Mouse (Mus musculus) limb, embryonic 13.5 days (tissue): ENCODE data around the gene Fam222a. TPM values are rescaled to one million over a fixed set of nuclear protein-coding genes. Genes with fewer than 3 reads are reported as not detected.

Source experiments
- ATAC-seq: fragments of 200-750 bp; cut with Nextera tagmentation; 2 replicates; pipeline ENCODE4 v1.8.0; 2017; ENCODE audit warnings: low read depth, moderate number of reproducible peaks, moderate TSS enrichment; ENCODE audit not compliant: low FRiP score
- H3K27ac ChIP-seq: fragments of 300-500 bp; sonication (generic); 2 replicates; pipeline ENCODE4 v1.5.1; 2015; ENCODE audit warnings: inconsistent platforms, mild to moderate bottlenecking, moderate library complexity
- H3K27me3 ChIP-seq: fragments of 300-500 bp; sonication (generic); 2 replicates; pipeline ENCODE4 v1.6.1; 2015; ENCODE audit warnings: mild to moderate bottlenecking, inconsistent platforms
- H3K36me3 ChIP-seq: fragments of 300-500 bp; sonication (generic); 2 replicates; pipeline ENCODE4 v1.6.1; 2015; ENCODE audit warnings: inconsistent platforms, mild to moderate bottlenecking, moderate library complexity
- H3K4me1 ChIP-seq: fragments of 300-500 bp; sonication (generic); 2 replicates; pipeline ENCODE4 v1.6.1; 2015; ENCODE audit warnings: inconsistent platforms
- H3K4me2 ChIP-seq: fragments of 300-500 bp; sonication (generic); replicated peaks from 2 replicates; pipeline ENCODE4 v1.6.1; 2015; ENCODE audit warnings: inconsistent platforms, mild to moderate bottlenecking, moderate library complexity
- H3K4me3 ChIP-seq: fragments of 300-500 bp; sonication (generic); 2 replicates; pipeline ENCODE4 v1.5.1; 2015; ENCODE audit warnings: moderate library complexity, mild to moderate bottlenecking, inconsistent platforms
- H3K9ac ChIP-seq: fragments of 300-500 bp; sonication (generic); 2 replicates; pipeline ENCODE4 v1.6.1; 2015; ENCODE audit warnings: mild to moderate bottlenecking, inconsistent platforms
- H3K9me3 ChIP-seq: fragments of 300-500 bp; sonication (generic); 2 replicates; pipeline ENCODE4 v1.6.1; 2016; ENCODE audit warnings: inconsistent platforms
- WGBS: fragments of 180-500 bp; shearing (Covaris S2); methylation state at CpG from one replicate; pipeline ENCODE4 v1.1.7; 2015; 5-methylcytosine and 5-hydroxymethylcytosine counted together
- polyA plus RNA-seq: library from polyadenylated mRNA; unstranded; fragments of >200 nt; fragmentation: Nextera tagmentation; extraction: Ambion mirVana; gene quantifications from 2 replicates; pipeline ENCODE4 v1.2.1, GENCODE M21; 2015

The Fam222a gene
- polyA plus RNA-seq, 1 experiment from 2014 or later = 0.69 TPM

DNA sequence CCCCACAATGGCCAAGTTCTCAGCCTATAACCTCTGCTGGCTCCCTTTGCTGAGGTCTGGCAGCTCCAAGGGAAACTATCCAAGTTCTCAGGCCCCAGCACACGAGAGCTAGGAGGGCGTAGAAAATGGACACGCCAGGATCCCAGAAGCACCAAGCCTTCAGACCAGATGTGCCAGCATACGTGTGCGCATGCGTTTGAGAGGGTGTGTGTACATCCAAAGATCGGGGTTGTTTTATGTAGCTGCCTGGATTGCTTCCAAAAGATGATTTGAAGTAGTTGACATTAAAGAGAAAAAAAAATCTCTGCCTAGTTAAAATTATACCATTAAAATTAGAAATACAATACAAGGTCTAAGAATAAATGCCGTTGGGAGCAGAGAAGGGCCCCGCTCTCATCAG, 22.7 kb upstream of the Fam222a start:
- H3K9ac ChIP-seq = no peak overlapping the region
- H3K27ac ChIP-seq = no peak overlapping the region
- no peak overlapping the region for H3K4me3 ChIP-seq
- no peak overlapping the region for H3K4me2 ChIP-seq
- 68% methylated on average over 9 of the region's 9 CpGs for WGBS
- no peak for ATAC-seq
- H3K27me3 ChIP-seq = no peaks in the 10 kb centered on the region
- H3K4me1 ChIP-seq = peaks cover 18% of the 10 kb centered on the region
- H3K36me3 ChIP-seq = no peaks in the 10 kb centered on the region
- H3K9me3 ChIP-seq = 0 out of 2 replicates have a peak, but pooled peaks cover 3% of the 10 kb centered on the region

DNA sequence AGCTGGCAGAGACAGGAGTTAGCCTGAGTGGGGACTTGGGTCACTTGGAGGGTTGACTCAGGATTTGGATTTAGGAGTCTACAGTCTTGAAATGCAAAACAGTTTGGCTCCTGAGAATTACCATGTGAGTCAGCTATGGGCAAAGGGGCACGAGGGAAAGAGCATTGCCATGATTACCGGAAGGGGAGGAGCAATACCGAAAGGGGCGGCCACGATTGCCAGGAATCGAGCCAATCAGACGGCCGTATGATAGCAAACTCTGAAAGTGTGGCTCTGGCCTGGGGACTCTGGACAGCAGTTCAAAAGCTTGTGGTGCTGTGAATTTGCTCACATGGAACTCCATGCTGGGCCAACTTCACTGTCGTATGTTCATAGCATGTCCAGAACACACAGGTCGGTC, 18.8 kb upstream of the Fam222a start:
- 94% methylated on average over 10 of the region's 10 CpGs for WGBS
- Histone ChIP-seq H3K4me3 (no peak overlapping the region), H3K27ac (no peak overlapping the region), H3K36me3 (no peaks in the 10 kb centered on the region), H3K4me2 (no peak overlapping the region), H3K9ac (no peak overlapping the region), H3K4me1 (peaks cover 24% of the 10 kb centered on the region), H3K27me3 (0 out of 2 replicates have a peak, but pooled peaks cover 3% of the 10 kb centered on the region), H3K9me3 (no peaks in the 10 kb centered on the region)
- ATAC-seq = no peak

DNA sequence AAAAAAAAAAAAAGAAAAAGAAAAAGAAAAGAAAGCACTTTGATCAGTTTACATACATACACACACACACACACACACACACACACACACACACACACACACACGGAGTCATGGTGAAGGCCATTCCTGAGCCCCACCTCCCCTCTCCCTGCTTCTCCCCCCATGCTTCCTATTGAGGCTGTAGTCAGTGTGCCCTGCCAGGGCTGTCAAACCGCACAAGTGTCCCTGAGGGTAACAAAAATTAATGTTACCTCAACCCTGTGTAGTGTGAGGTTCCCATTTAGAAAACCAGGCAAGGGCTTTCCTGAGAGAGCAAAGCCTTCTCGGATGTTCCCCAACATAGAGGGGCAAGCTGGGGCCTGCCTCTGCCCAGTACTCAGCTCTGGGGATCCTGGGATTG, 18.0 kb upstream of the Fam222a start:
- 32% methylated on average over 3 of the region's 3 CpGs for WGBS
- no peak overlapping the region for H3K4me3 ChIP-seq
- H3K27ac ChIP-seq = no peak overlapping the region; the same call in 1 of the 2 replicates
- H3K36me3 ChIP-seq = no peaks in the 10 kb centered on the region
- H3K9me3 ChIP-seq = 0 out of 2 replicates have a peak, but pooled peaks cover under 1% of the 10 kb centered on the region
- no peak for ATAC-seq
- peaks cover 24% of the 10 kb centered on the region for H3K4me1 ChIP-seq
- 0 out of 2 replicates have a peak, but pooled peaks cover 3% of the 10 kb centered on the region for H3K27me3 ChIP-seq
- no peak overlapping the region for H3K9ac ChIP-seq
- no peak overlapping the region for H3K4me2 ChIP-seq

DNA sequence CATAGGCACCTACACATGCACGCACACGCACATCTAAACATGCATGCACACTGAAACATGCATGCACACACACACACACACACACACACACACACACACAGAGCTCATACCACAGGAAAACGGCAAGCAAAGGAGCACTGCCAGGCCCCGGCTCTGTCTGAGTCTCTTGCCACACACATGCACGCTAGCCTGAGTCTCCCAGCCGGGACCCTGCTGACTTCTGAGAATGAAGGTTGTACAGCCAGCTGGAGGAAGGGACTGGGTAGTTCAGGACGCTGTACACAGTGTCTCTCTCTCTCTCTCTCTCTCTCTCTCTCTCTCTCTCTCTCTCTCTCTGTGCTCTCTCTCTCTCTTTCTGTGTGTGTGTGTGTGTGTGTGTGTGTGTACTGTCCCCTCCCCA, 17.4 kb upstream of the Fam222a start:
- H3K4me1 ChIP-seq = peaks cover 24% of the 10 kb centered on the region
- 0 out of 2 replicates have a peak, but pooled peaks cover 3% of the 10 kb centered on the region for H3K27me3 ChIP-seq
- H3K36me3 ChIP-seq = no peaks in the 10 kb centered on the region
- H3K4me2 ChIP-seq = no peak overlapping the region
- no peak for ATAC-seq
- H3K9ac ChIP-seq = no peak overlapping the region
- peaks cover 7% of the 10 kb centered on the region for H3K9me3 ChIP-seq
- 29% methylated on average over 7 of the region's 7 CpGs for WGBS
- no peak overlapping the region for H3K4me3 ChIP-seq
- H3K27ac ChIP-seq = no peak overlapping the region; the same call in 1 of the 2 replicates

DNA sequence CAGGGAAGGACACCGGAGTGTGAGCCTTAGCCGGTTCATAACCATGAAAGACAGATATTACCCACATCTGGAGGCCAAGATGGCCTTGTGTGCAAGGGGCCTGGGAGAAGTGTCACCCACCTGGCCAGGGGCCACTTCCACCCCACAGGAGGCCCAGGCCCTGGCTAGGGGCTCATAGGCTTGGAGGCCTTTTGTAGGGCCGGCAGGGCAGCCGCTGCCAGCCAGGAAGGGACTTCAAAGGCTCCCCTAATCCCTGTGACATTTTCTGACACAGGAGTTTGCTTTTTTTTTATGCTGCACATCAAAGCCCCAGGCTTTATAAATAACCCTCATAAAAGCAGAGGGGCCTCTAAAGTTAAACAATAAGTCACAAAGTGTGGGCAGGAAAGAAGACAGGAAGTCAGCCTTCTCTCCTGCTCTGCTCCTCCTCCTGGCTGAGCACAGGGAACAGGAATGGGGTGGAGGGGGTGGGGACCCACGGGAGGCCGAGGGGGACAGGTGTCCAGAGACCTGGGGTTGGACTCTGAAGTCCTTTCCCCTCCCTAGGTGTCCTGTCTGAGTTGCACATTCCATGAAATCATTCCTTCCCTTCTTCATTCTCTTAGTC, 16.8 kb upstream of the Fam222a start:
- 0 out of 2 replicates have a peak, but pooled peaks cover 3% of the 10 kb centered on the region for H3K27me3 ChIP-seq
- 7% methylated on average over 6 of the region's 6 CpGs for WGBS
- H3K4me2 ChIP-seq = no peak overlapping the region
- no peak; the same call in 1 of the 2 replicates for ATAC-seq
- peaks cover 24% of the 10 kb centered on the region for H3K4me1 ChIP-seq
- no peak overlapping the region for H3K4me3 ChIP-seq
- no peak overlapping the region for H3K9ac ChIP-seq
- peaks cover 7% of the 10 kb centered on the region for H3K9me3 ChIP-seq
- no peak overlapping the region for H3K27ac ChIP-seq
- no peaks in the 10 kb centered on the region for H3K36me3 ChIP-seq

DNA sequence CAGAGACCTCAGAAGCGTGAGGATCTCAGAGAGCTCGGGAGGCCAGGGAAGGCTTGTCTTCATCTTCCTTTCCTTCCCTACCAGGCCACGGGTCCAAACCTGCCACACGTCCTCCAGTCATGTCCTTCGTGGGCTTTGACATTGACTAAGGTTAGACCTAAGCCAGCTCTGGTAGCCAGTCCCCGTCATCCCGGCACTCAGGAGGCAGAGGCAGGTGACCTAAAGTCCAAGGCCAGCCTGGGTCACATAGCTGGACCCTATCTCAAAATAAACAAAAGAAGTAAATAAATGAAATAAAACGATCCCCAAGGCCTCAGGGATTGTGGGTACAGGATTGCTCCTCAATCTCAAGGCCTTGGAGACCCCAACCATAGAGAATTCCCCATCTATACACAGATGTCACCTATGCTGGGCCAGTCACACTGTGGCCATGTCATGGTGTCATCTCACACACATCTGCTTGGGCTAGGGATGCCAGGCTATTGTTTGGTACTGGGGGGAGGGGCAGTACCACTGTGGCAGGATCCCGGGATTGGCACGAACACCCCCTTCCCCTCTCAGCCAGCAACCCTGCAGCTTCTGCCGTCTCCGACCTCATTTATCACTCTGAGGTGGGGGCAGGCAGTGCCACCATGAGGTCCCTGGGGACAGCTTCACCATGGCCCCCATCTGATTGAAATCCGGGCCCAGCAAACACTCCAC, 15.2 kb upstream of the Fam222a start:
- Histone ChIP-seq H3K27ac (no peak overlapping the region), H3K9me3 (peaks cover 7% of the 10 kb centered on the region), H3K4me3 (no peak overlapping the region), H3K9ac (no peak overlapping the region), H3K36me3 (no peaks in the 10 kb centered on the region), H3K27me3 (0 out of 2 replicates have a peak, but pooled peaks cover 3% of the 10 kb centered on the region), H3K4me2 (no peak overlapping the region), H3K4me1 (peaks cover 27% of the 10 kb centered on the region)
- WGBS = 58% methylated on average over 13 of the region's 13 CpGs
- no peak for ATAC-seq

DNA sequence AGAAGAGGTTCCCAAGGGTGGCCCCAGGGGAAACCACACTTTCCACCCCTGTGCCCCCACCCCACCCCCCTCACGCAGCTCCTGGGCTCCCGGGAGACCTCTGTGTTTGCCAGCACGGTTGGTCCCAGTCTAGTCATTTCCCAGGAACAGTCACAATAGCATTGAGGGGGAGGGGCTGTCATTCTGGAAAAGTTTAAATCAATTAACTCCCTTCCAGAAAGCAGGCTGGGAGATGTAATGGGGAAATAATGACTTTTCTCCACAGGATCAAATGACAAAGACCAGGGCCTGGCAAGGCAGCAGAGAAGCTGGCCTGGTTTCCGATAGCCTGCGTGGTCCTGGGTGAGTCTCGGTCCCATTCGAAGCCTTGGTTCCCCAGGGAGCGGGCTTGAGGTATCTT, 14.1 kb upstream of the Fam222a start:
- peaks cover 7% of the 10 kb centered on the region for H3K9me3 ChIP-seq
- 30% methylated on average over 8 of the region's 8 CpGs for WGBS
- H3K4me3 ChIP-seq = no peak overlapping the region
- ATAC-seq = no peak
- no peak overlapping the region for H3K4me2 ChIP-seq
- H3K9ac ChIP-seq = no peak overlapping the region
- 0 out of 2 replicates have a peak, but pooled peaks cover 3% of the 10 kb centered on the region for H3K27me3 ChIP-seq
- H3K27ac ChIP-seq = no peak overlapping the region
- H3K4me1 ChIP-seq = peaks cover 37% of the 10 kb centered on the region
- H3K36me3 ChIP-seq = no peaks in the 10 kb centered on the region

DNA sequence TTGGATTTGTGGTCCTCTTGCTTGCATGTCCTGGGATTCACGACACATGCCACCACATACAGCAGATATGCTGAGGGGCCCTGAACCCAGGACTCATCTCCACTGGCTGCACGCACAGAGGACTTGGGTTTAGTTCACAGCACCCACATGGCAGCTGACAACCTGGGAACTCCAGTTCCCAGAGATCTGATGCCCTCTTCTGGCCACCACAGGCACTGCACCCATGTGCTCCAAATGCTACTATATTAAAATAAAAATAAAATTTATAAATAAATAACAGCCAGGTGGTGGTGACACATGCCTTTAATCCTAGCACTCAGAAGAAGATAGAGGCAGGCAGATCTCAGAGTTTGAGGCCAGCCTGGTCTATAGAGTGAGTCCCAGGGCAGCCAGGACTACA, 12.4 kb upstream of the Fam222a start:
- no peak for ATAC-seq

DNA sequence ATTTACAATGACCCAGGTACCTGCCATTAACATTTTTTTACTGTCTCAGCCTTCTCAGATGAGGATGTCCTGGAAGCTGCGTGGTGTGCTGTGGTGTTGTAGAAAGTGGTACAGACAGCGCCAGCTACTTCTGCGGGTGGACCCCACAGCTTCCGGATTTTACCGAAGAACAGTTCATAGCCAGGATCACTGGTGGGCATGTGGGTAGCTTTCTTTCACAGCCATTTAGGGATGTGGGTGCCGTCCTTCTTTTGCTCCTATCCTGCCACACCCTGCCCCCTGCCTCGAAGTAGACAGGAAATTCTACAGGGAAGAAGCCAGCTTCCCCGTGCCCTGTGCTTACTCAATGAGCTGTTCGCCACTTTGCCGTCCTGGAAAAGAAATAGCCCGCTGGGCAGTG, 11.7 kb upstream of the Fam222a start:
- WGBS = 80% methylated on average over 11 of the region's 11 CpGs
- Histone ChIP-seq H3K36me3 (no peaks in the 10 kb centered on the region), H3K9ac (no peak overlapping the region), H3K4me2 (no peak overlapping the region), H3K9me3 (peaks cover 7% of the 10 kb centered on the region), H3K4me3 (no peak overlapping the region), H3K27ac (no peak overlapping the region), H3K27me3 (0 out of 2 replicates have a peak, but pooled peaks cover 3% of the 10 kb centered on the region), H3K4me1 (peaks cover 39% of the 10 kb centered on the region)
- ATAC-seq = no peak

More for the DNA sequence above, 12.4 kb upstream of the Fam222a start:
- Histone ChIP-seq H3K9ac (no peak overlapping the region), H3K27ac (no peak overlapping the region), H3K4me1 (peaks cover 39% of the 10 kb centered on the region), H3K27me3 (0 out of 2 replicates have a peak, but pooled peaks cover 3% of the 10 kb centered on the region), H3K36me3 (no peaks in the 10 kb centered on the region), H3K9me3 (peaks cover 7% of the 10 kb centered on the region), H3K4me3 (no peak overlapping the region), H3K4me2 (no peak overlapping the region)
- 97% methylated on average over 2 of the region's 2 CpGs for WGBS

DNA sequence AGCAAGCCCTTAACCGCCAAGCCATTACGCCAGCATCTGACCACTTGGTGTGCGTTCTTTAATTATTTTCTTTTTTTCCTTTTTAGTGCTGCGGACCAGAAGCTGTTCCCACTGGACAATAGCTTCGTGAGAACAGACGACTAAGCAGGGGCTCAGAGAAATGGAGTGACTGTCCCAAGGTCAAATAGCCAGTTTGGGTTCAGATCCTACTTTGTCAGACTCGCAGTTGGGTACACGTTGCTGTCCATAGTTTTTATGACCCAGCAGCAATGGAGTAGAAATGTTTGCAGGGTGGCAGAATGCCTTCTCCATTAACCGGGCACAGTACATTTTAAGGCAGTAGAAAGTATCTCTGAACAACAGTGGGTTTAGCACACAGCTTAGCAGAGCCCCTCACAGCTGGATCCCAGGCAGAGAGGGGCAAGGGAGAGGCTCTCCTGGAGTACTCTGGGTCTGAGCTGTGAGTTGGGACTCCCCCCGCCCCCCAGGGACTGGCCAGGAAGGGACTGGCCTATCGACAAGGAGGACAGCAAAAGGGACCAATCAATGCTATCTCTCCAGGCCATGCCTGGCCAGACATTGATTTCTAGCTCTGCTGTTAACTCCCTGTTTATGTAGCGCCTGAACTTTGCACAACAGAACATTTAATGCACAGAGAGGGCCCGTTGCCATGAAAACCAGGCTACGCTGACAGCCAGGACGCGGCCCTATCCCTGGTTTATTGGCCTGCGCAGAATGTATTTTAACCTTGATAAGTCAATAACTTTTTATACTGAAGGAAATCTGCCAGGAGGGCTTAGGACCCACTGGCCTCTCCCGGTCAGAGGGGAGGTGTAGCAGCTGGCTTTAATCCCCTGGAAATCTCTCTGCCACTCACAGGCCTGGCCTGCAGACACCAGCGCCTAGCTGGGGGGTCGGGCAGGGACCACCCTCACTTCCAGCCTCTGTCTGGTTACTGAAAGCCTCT, 9.8 kb upstream of the Fam222a start:
- WGBS = 29% methylated on average over 20 of the region's 20 CpGs
- H3K27me3 ChIP-seq = no peaks in the 10 kb centered on the region
- H3K4me1 ChIP-seq = peaks cover 38% of the 10 kb centered on the region
- peak; percentile 77 for ATAC-seq
- no peak overlapping the region for H3K4me3 ChIP-seq
- peaks cover 7% of the 10 kb centered on the region for H3K9me3 ChIP-seq
- peak overlapping the region; percentile 25; the same call in 1 of the 2 replicates for H3K4me2 ChIP-seq
- H3K9ac ChIP-seq = no peak overlapping the region; the same call in 1 of the 2 replicates
- H3K27ac ChIP-seq = peak overlapping the region; percentile 65; the same call in 1 of the 2 replicates
- H3K36me3 ChIP-seq = no peaks in the 10 kb centered on the region

DNA sequence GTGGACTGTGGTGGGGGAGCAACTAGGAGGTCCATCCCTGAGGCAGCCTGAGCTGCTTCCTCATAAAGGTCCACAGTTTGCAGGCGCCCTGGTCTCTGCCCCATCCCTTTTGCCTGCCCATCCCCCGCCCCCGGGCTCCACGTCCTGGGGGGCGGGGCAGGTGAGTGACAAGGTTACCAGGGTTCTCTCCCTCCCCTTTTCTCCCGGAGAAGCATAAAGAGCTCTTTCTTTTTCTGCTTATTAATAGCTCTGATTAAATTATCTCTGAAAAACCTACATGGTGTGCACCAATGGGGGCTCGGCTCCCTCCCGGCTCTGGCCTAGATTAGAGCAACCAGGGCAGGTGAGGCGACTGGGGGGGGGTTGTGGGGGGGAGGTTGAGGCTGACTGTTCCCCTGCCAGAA, 7.3 kb upstream of the Fam222a start:
- H3K4me2 ChIP-seq = peak overlapping the region; percentile 30; the same call in 1 of the 2 replicates
- no peak overlapping the region for H3K4me3 ChIP-seq
- WGBS = 16% methylated on average over 9 of the region's 9 CpGs
- no peaks in the 10 kb centered on the region for H3K27me3 ChIP-seq
- no peak for ATAC-seq
- H3K27ac ChIP-seq = no peak overlapping the region
- peaks cover 38% of the 10 kb centered on the region for H3K4me1 ChIP-seq
- no peak overlapping the region for H3K9ac ChIP-seq
- peaks cover 6% of the 10 kb centered on the region for H3K9me3 ChIP-seq
- H3K36me3 ChIP-seq = no peaks in the 10 kb centered on the region
